Mouse (Mus musculus): Measurements from ENCODE around the gene Tgds. TPM values are rescaled to one million over a fixed set of nuclear protein-coding genes. Genes with fewer than 3 reads are reported as not detected.
"Not testable (repeated sequence)": the region's sequence is repeated elsewhere in the genome, so short reads cannot be mapped to it uniquely, and the experiment has no call there.

The Tgds gene
- polyA plus RNA-seq, 1 experiment from 2014 or later = 22.7 TPM

GRCm38 (mm10) chr14:118136744-118137452, 4.3 kb upstream of the Tgds start, which contains the start of gene Gpr180:
Gene Gpr180, plus strand, starts transcription at chr14:118137158.
- peak; percentile 95 for ATAC-seq
- no peak for TF ChIP-seq CTCF (IDR thresholded peaks at IDR 0.05)
- ChIA-PET POLR2A (no interaction called here), CTCF (interaction anchor here (1.9 to 2.3 kb wide), 2 partner anchors 11 to 20 kb away, joined by 5 to 6 read pairs; no protein-coding TSS in a partner anchor)
- no peaks in the 10 kb centered on the region for H3K27me3 ChIP-seq
- in situ Hi-C loops (cut with MboI; ENCODE audit: low pct_unique_long_range_greater_than_20kb) = loop anchor here (10.0 kb wide), 1 partner anchor 132 kb away; no protein-coding TSS in a partner anchor
- DNase-seq (ENCODE audit: low read depth, low spot score) = peak; percentile 64

GRCm38 (mm10) chr14:118131931-118132641, 469 bp downstream of the Tgds start:
- no peaks in the 10 kb centered on the region for H3K27me3 ChIP-seq
- no peak for TF ChIP-seq CTCF (IDR thresholded peaks at IDR 0.05)
- ATAC-seq (no peak), DNase-seq (ENCODE audit: low read depth, low spot score) (no peak)
- in situ Hi-C loops (cut with MboI; ENCODE audit: low pct_unique_long_range_greater_than_20kb) = loop anchor here (10.0 kb wide), 1 partner anchor 127 kb away; no protein-coding TSS in a partner anchor
- ChIA-PET CTCF (interaction anchor here (0.6 to 1.8 kb wide), 2 partner anchors 17 to 39 kb away, joined by 3 to 4 read pairs; no protein-coding TSS in a partner anchor), POLR2A (no interaction called here)

GRCm38 (mm10) chr14:118131472-118131871, 1.1 kb downstream of the Tgds start:
- DNase-seq (ENCODE audit: low read depth, low spot score) = no peak
- ChIA-PET CTCF (interaction anchor here (0.6 to 1.8 kb wide), 2 partner anchors 16 to 38 kb away, joined by 3 to 4 read pairs; no protein-coding TSS in a partner anchor), POLR2A (no interaction called here)
- TF ChIP-seq CTCF (IDR thresholded peaks at IDR 0.05) = no peak
- in situ Hi-C loops (cut with MboI; ENCODE audit: low pct_unique_long_range_greater_than_20kb) = loop anchor here (10.0 kb wide), 1 partner anchor 127 kb away; no protein-coding TSS in a partner anchor
- no peak for ATAC-seq
- H3K27me3 ChIP-seq = no peaks in the 10 kb centered on the region

- ChIA-PET POLR2A (no interaction called here), CTCF (no interaction called here)
- DNase-seq (ENCODE audit: low read depth, low spot score) (no peak), ATAC-seq (no peak)
- in situ Hi-C loops (cut with MboI; ENCODE audit: low pct_unique_long_range_greater_than_20kb) = no loop called here
- no peak for TF ChIP-seq CTCF (IDR thresholded peaks at IDR 0.05)
- no peaks in the 10 kb centered on the region for H3K27me3 ChIP-seq
These were observed 6.3 kb downstream of the Tgds start for GRCm38 (mm10) chr14:118126301-118126700.

GRCm38 (mm10) chr14:118124771-118125170, 7.8 kb downstream of the Tgds start:
- DNase-seq (ENCODE audit: low read depth, low spot score) = no peak
- in situ Hi-C loops (cut with MboI; ENCODE audit: low pct_unique_long_range_greater_than_20kb) = no loop called here
- CTCF ChIA-PET = no interaction called here
- TF ChIP-seq CTCF (IDR thresholded peaks at IDR 0.05) = no peak
- no peaks in the 10 kb centered on the region for H3K27me3 ChIP-seq
- POLR2A ChIA-PET = no interaction called here
- no peak for ATAC-seq

GRCm38 (mm10) chr14:118124129-118124528, 8.4 kb downstream of the Tgds start:
- ChIA-PET CTCF (interaction anchor here (1.3 kb wide), 1 partner anchor 10 kb away, joined by 3 read pairs; no protein-coding TSS in a partner anchor), POLR2A (no interaction called here)
- DNase-seq (ENCODE audit: low read depth, low spot score) (no peak), ATAC-seq (no peak)
- no peak for TF ChIP-seq CTCF (IDR thresholded peaks at IDR 0.05)
- no peaks in the 10 kb centered on the region for H3K27me3 ChIP-seq
- in situ Hi-C loops (cut with MboI; ENCODE audit: low pct_unique_long_range_greater_than_20kb) = no loop called here

- DNase-seq (ENCODE audit: low read depth, low spot score) (no peak), ATAC-seq (no peak)
- in situ Hi-C loops (cut with MboI; ENCODE audit: low pct_unique_long_range_greater_than_20kb) = no loop called here
- CTCF ChIA-PET = no interaction called here
- H3K27me3 ChIP-seq = no peaks in the 10 kb centered on the region
- POLR2A ChIA-PET = no interaction called here
- no peak for TF ChIP-seq CTCF (IDR thresholded peaks at IDR 0.05)
These were observed 19.4 kb downstream of the Tgds start for GRCm38 (mm10) chr14:118113116-118113515.

- DNase-seq (ENCODE audit: low read depth, low spot score); ATAC-seq; H3K27me3 ChIP-seq; POLR2A ChIA-PET; in situ Hi-C loops (cut with MboI; ENCODE audit: low pct_unique_long_range_greater_than_20kb): not testable (repeated sequence)
- CTCF ChIA-PET = interaction anchor here (1.4 kb wide), 1 partner anchor 18 kb away, joined by 4 read pairs; no protein-coding TSS in a partner anchor
These were observed 25.1 kb downstream of the Tgds start for GRCm38 (mm10) chr14:118107479-118107878.

- DNase-seq (ENCODE audit: low read depth, low spot score) (no peak), ATAC-seq (no peak)
- ChIA-PET POLR2A (interaction anchor here (1.0 kb wide), 1 partner anchor 11 kb away, joined by 3 read pairs; no protein-coding TSS in a partner anchor), CTCF (interaction anchor here (1.8 kb wide), 1 partner anchor 9 kb away, joined by 5 read pairs; no protein-coding TSS in a partner anchor)
- H3K27me3 ChIP-seq = peaks cover 17% of the 10 kb centered on the region
- TF ChIP-seq CTCF (IDR thresholded peaks at IDR 0.05) = no peak
- in situ Hi-C loops (cut with MboI; ENCODE audit: low pct_unique_long_range_greater_than_20kb) = no loop called here
These were observed 31.1 kb downstream of the Tgds start for GRCm38 (mm10) chr14:118101227-118101990.

- CTCF ChIA-PET = no interaction called here
- in situ Hi-C loops (cut with MboI; ENCODE audit: low pct_unique_long_range_greater_than_20kb) = no loop called here
- DNase-seq (ENCODE audit: low read depth, low spot score) (no peak), ATAC-seq (no peak)
- peaks cover 20% of the 10 kb centered on the region for H3K27me3 ChIP-seq
- TF ChIP-seq CTCF (IDR thresholded peaks at IDR 0.05) = no peak
- POLR2A ChIA-PET = no interaction called here
These were observed 34.3 kb downstream of the Tgds start for GRCm38 (mm10) chr14:118098265-118098664.

Data from Patski (cell line).